Mouse (Mus musculus): ENCODE data around the gene Nif3l1.

DNA sequence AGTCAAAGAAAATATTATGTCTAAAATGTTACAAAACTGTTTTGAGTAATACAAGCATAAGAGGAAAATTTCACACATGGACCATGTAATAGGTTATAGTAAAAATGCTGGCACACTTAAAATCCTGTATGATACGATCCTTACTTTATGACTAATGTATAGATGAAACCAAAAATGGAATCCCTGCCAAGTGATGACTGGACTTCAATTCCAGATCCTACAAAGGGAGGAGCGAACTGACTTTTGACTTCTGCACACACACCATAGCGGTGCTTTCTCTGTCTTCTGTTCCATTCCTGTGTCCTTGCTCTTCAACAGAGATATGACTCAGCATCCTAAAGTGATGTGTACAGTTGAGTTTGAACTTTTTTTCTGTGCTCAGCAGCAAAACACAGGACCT is 15.6 kb downstream of the Nif3l1 start:
- no peak for TF ChIP-seq CTCF (IDR thresholded peaks at IDR 0.05; ENCODE audit: insufficient read depth, low read depth, low read length)
- TF ChIP-seq POLR2A (IDR thresholded peaks at IDR 0.05; ENCODE audit: insufficient read depth, low read depth, low read length) = no peak

All from olfactory bulb, adult 2 months (tissue).